Mouse (Mus musculus) embryonic fibroblast, embryonic 13.5 days (primary cell): ENCODE data around the gene Srp68. TPM values are rescaled to one million over a fixed set of nuclear protein-coding genes. Genes with fewer than 3 reads are reported as not detected.
A peak's percentile ranks its signal among the peaks of the same experiment; 100 is the strongest.

Source experiments
- H3K27ac ChIP-seq: 2 replicates; pipeline ENCODE4 v1.5.1; 2012; ENCODE audit warnings: low read length, control low read depth, inconsistent platforms; ENCODE audit not compliant: insufficient read depth
- H3K4me1 ChIP-seq: 2 replicates; pipeline ENCODE4 v1.6.1; 2011; ENCODE audit warnings: low read length; ENCODE audit not compliant: control insufficient read depth, insufficient read depth
- H3K4me3 ChIP-seq: 2 replicates; pipeline ENCODE4 v1.5.1; 2011; ENCODE audit warnings: mild to moderate bottlenecking, control low read depth, low read length; ENCODE audit not compliant: insufficient read depth
- CTCF ChIP-seq: IDR thresholded peaks from 2 replicates; pipeline ENCODE4 v1.5.1; 2011; ENCODE audit warnings: mild to moderate bottlenecking, control low read depth, low read length, moderate library complexity, borderline replicate concordance; ENCODE audit not compliant: insufficient read depth
- POLR2A ChIP-seq: IDR thresholded peaks from 2 replicates; pipeline ENCODE4 v1.6.1; 2011; ENCODE audit warnings: low read depth, mild to moderate bottlenecking, control low read depth, low read length, moderate library complexity
- polyA plus RNA-seq: library from polyadenylated mRNA; stranded (reverse); fragments of >200 nt; gene quantifications from 2 replicates; pipeline ENCODE4 v1.2.4, GENCODE M21; 2011; ENCODE audit warnings: low read depth; ENCODE audit not compliant: missing spikeins, insufficient read length

The Srp68 gene
- polyA plus RNA-seq, 1 experiment = 71.4 TPM

DNA sequence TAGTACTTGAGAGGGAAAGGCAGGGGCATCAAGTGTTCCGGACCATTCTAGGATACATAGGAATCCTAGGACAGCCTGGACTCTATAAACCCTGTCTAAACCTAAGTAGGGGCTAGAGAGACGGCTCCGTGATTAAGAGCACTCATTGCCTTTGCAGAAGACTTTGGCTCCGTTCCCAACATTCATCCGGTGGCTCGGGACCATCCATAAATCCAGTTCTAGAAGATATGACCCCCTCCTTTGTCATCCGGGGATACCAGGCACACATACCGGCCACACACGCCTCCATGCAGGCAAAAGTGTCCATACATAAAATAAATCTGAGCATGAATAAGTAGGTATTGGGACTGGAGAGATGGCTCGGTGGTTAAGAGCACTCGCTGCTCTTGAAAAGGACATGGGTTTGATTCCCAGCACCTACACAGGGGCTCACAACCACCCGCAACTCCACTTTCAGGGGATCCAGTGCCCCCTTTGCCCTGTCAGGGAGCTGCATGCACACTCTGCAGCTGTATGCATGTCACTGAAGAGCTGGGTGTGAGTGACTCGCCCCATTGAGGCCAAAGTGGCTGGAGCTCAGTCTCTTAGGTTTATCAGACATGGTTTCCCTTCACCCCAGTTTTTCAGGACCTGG is 60.0 kb downstream of the Srp68 start:
- Histone ChIP-seq H3K27ac (no peak overlapping the region), H3K4me3 (no peak overlapping the region), H3K4me1 (peaks cover 6% of the 10 kb centered on the region)
- TF ChIP-seq POLR2A (no peak), CTCF (no peak)

DNA sequence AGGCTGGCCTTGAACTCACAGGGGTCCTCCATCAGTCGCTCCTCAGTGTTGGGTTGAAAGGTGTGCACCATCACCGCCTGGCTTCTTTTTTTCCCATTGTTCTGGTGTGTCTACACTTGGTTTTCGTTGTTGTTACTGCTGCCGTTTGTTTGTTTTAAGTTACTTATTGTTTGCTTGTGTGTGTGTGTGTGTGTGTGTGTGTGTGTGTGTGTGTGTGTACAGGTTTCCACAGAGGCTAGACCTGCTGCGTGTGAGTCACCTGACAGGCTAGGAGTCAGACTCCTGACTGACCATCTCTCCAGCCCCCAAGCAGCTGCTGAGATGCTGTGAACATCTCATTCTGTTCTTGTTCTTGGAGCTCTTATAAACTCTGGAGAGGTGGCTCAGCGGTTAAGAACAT is 61.2 kb downstream of the Srp68 start:
- no peak for TF ChIP-seq POLR2A
- no peak for TF ChIP-seq CTCF
- H3K4me3 ChIP-seq = no peak overlapping the region

DNA sequence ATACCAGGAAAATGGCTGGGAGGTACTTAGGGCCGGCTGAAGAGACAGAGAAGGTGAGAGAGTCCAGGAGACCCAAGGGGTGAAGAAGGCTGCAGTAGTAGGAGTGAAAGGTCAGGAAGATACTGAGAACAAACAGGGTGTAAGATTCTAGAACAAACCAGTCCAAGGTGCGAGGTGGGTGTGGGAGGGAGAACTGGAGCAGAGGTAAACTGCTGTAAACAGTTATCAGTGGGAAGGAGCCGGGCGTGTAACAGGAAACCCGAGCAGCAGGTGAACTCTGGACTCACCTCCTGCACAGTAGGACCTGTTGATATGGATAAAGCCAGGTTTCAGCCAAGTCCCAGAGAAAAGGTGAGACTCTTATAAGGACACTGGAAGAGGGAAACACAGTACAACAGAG is 63.3 kb downstream of the Srp68 start:
- Histone ChIP-seq H3K27ac (no peak overlapping the region), H3K4me1 (no peaks in the 10 kb centered on the region), H3K4me3 (no peak overlapping the region)
- no peak for TF ChIP-seq CTCF
- TF ChIP-seq POLR2A = no peak

More for the DNA sequence above, 61.2 kb downstream of the Srp68 start:
- Histone ChIP-seq H3K4me1 (no peaks in the 10 kb centered on the region), H3K27ac (no peak overlapping the region)

DNA sequence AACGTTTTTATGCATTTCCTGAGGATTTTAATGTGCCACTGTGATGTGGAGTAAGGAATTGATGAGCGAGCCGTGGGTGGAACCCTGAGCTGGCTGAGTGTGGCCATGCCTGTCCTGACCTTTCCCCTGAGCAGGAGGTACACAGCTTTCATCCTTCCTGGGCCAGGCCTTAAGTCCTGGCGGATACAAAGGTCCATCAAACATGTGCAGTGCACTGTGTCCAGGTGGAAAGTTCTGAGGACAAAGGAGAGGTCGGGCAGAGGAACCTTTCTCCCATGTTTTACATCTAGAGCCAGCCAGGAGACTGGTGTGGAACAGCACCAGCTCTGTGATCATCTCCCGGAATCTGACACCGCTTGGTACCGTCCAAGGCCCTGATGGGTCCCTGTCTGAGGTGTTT is 64.8 kb downstream of the Srp68 start:
- TF ChIP-seq POLR2A = no peak
- TF ChIP-seq CTCF = no peak

DNA sequence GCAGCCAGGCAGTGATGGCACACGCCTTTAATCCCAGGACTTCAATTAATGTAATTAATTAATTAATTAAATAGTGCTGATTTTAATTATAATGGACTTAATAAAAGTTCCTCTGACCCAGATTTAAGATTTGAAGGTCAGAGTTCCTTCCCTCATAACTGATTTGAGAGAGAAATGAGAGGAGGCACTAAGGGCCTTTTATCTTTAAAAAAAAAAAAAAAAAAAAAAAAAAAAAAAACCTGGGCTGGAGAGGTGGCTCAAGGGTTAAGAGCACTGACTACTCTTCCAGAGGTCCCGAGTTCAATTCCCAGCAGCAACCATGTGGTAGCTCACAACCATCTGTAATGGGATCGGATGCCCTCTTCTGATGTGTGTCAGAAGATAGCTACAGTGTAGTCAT is 65.4 kb downstream of the Srp68 start:
- TF ChIP-seq POLR2A (no peak), CTCF (no peak)
- Histone ChIP-seq H3K27ac (no peak overlapping the region), H3K4me3 (no peak overlapping the region), H3K4me1 (no peaks in the 10 kb centered on the region)

More for the DNA sequence above, 64.8 kb downstream of the Srp68 start:
- Histone ChIP-seq H3K4me1 (no peaks in the 10 kb centered on the region), H3K4me3 (no peak overlapping the region), H3K27ac (no peak overlapping the region)

DNA sequence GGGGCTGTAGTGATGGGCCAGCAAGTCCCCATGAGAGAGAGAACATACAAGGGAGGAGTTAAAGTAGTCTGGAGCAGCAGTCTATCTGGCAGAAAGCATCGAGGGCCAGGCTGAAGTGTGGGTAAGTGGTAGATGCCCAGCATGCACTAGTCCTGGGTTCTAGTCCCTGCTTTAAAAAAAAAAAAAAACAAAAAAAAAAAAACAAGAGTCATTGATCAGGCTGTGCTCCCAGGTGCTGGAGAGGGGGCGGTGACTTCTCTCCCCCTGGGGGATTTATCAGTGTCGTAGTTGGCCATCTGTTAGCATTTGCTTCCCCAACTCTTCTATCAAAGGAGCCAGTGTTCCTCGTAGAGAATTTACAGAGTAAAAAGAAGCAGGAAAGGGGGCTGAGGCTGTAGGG is 67.3 kb downstream of the Srp68 start:
- H3K4me3 ChIP-seq = no peak overlapping the region
- no peaks in the 10 kb centered on the region for H3K4me1 ChIP-seq
- TF ChIP-seq CTCF (no peak), POLR2A (no peak)
- no peak overlapping the region for H3K27ac ChIP-seq

DNA sequence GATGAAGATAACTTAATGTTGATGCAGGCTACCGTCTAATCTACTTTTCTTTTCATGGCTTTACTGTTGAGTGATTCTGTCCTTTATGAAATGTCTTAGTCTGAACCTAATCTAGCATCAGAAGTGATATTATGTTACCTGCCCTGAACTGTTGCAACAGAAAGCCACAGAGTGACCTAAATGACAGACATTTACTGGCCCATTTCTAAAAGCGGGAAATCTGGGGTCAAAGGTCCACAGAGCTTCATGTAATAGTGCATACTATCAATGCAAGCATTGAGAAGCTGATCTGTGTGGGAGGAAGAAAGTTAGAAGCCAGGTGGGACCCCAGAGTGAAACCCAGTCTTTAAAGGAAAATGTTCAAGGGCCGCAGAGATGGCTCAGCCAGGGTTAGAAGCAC is 70.9 kb downstream of the Srp68 start:
- TF ChIP-seq POLR2A (no peak), CTCF (no peak)

DNA sequence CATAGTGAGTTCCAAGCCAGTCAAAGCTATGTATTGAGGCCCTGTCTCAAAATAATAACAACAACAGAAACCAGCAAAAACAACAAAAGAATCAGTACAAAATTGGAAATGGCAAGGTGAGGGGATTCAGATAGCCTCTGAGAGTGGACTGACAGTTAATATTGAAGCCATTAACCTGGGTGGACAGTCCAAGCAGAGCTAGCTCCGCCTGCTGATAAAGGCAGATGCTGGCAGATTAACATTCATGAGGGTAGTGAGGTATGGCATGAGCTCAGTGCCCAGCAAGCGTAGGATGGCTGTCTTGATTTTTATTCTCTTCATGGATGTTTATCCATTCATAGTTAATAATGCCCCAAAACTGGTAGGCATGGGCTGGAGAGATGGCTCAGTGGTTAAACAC is 72.9 kb downstream of the Srp68 start:
- TF ChIP-seq POLR2A (no peak), CTCF (no peak)
- Histone ChIP-seq H3K4me3 (no peak overlapping the region), H3K27ac (no peak overlapping the region)

More for the DNA sequence above, 70.9 kb downstream of the Srp68 start:
- H3K27ac ChIP-seq = no peak overlapping the region
- no peak overlapping the region for H3K4me3 ChIP-seq
- no peaks in the 10 kb centered on the region for H3K4me1 ChIP-seq

DNA sequence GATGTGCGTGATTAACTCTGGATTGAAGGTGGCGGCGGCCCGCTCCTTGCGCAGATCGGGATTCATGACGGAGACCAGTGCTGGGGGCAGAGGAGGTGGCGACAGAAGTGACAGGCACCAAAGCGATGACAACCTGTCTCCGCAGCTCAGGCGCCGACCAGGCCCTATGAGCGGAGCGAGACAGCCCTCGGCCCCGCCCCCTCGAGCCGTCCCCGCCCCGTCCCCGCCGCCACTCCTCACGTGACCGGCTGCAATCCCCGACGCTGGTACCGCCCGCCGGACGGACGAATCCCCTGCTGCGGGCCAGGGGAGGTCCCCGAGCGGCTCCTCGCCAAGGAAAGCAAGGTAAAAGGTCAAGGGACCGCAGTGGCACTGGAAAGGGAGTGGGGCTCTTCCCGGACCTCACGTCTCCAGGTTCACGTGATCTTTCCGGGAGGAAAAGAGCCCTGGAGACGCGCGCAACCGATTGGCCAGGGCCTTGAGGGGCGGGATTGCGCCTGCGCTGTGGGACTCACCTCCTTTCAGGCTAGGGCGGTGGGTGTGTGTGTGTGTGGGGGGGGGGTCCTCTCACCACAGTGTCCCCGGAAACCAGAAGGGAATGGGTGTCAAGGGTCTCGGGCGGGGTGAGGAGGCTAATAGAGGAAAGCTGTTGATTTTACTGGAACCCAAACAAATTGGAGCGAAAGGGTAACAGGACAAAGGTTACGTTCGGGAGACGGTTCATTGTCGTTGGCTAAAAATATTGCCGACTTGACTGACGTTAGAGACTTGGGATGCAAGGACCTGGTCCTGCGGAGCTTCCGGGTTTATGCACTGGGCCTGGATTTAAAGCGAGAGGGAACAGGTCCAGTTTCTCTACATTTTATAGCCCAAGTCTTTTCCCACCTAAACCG is 75.1 kb downstream of the Srp68 start, which contains the start of the genes Ten1 and Acox1:
Gene Ten1 (plus strand): TSS at position 217 of the 893 bp plus-strand sequence.
Gene Acox1 (minus strand): TSS at position 407 of the 893 bp plus-strand sequence.
- peak within 1 kb of the TSS; percentile 81 for H3K4me3 ChIP-seq
- H3K27ac ChIP-seq = peak within 1 kb of the TSS; percentile 85
- TF ChIP-seq POLR2A = peak; percentile 91
- no peak for TF ChIP-seq CTCF
- no peaks in the 10 kb centered on the region; the same call in none of the 2 replicates for H3K4me1 ChIP-seq

More for the DNA sequence above, 72.9 kb downstream of the Srp68 start:
- H3K4me1 ChIP-seq = no peaks in the 10 kb centered on the region; the same call in 1 of the 2 replicates
